Mouse (Mus musculus) intestine, embryonic 16.5 days (tissue): ENCODE results near the gene Lrch2. TPM values are rescaled to one million over a fixed set of nuclear protein-coding genes. Genes with fewer than 3 reads are reported as not detected.
"Not testable (repeated sequence)": the region's sequence is repeated elsewhere in the genome, so short reads cannot be mapped to it uniquely, and the experiment has no call there.

Source experiments
- ATAC-seq: fragments of 200-750 bp; cut with Nextera tagmentation; 2 replicates; pipeline ENCODE4 v1.8.0; 2017; ENCODE audit warnings: moderate TSS enrichment, moderate library complexity
- H3K27ac ChIP-seq: fragments of 300-500 bp; sonication (generic); 2 replicates; pipeline ENCODE4 v1.5.1; 2014; ENCODE audit warnings: mild to moderate bottlenecking, low read length
- H3K27me3 ChIP-seq: fragments of 300-500 bp; sonication (generic); replicated peaks from 2 replicates; pipeline ENCODE4 v1.6.1; 2014; ENCODE audit warnings: low read length, control low read depth, mixed read lengths; ENCODE audit not compliant: control insufficient read depth, insufficient read depth
- H3K36me3 ChIP-seq: fragments of 300-500 bp; sonication (generic); 2 replicates; pipeline ENCODE4 v1.6.1; 2014; ENCODE audit warnings: low read length, control low read depth; ENCODE audit not compliant: control insufficient read depth, insufficient read depth
- H3K4me1 ChIP-seq: fragments of 300-500 bp; sonication (generic); 2 replicates; pipeline ENCODE4 v1.6.1; 2014; ENCODE audit warnings: low read length, control low read depth, mixed read lengths; ENCODE audit not compliant: control insufficient read depth, insufficient read depth
- H3K4me2 ChIP-seq: fragments of 300-500 bp; sonication (generic); 2 replicates; pipeline ENCODE4 v1.6.1; 2014; ENCODE audit warnings: low read depth, low read length, control low read depth
- H3K4me3 ChIP-seq: fragments of 300-500 bp; sonication (generic); 2 replicates; pipeline ENCODE4 v1.5.1; 2014; ENCODE audit warnings: mild to moderate bottlenecking, low read length
- H3K9ac ChIP-seq: fragments of 300-500 bp; sonication (generic); 2 replicates; pipeline ENCODE4 v1.6.1; 2014; ENCODE audit warnings: low read depth, low read length
- H3K9me3 ChIP-seq: fragments of 300-500 bp; sonication (generic); 2 replicates; pipeline ENCODE4 v1.6.1; 2016; ENCODE audit warnings: low read length, control low read depth; ENCODE audit not compliant: control insufficient read depth
- WGBS: fragments of 180-500 bp; shearing (Covaris S2); extraction: QIAGEN DNeasy Blood & Tissue Kit; methylation state at CpG from one replicate; pipeline ENCODE4 v1.1.7; 2014; 5-methylcytosine and 5-hydroxymethylcytosine counted together
- polyA plus RNA-seq: library from polyadenylated mRNA; unstranded; fragments of >200 nt; fragmentation: Nextera tagmentation; extraction: Ambion mirVana; gene quantifications from 2 replicates; pipeline ENCODE4 v1.2.1, GENCODE M21; 2015

Gene Lrch2
- polyA plus RNA-seq, result 2.3 and 2.7 TPM in 2 replicates

GRCm38 (mm10) chrX:147553421-147554201 lies at the start of gene Lrch2:
Lrch2 (minus strand) TSS chrX:147554081.
- H3K36me3 ChIP-seq, result no peaks in the 10 kb centered on the region
- WGBS, result 12% methylated on average over 42 of the region's 50 CpGs
- no peaks in the 10 kb centered on the region for H3K27me3 ChIP-seq
- peak within 1 kb of the TSS; percentile 69 for H3K9ac ChIP-seq
- no peaks in the 10 kb centered on the region for H3K4me1 ChIP-seq
- peak within 1 kb of the TSS; percentile 52 for H3K4me2 ChIP-seq
- peak within 1 kb of the TSS; percentile 37 for H3K27ac ChIP-seq
- H3K4me3 ChIP-seq, result peak within 1 kb of the TSS; percentile 55
- peak; percentile 83 for ATAC-seq
- no peaks in the 10 kb centered on the region for H3K9me3 ChIP-seq

- H3K4me1 ChIP-seq, result no peaks in the 10 kb centered on the region
- no peak overlapping the region for H3K4me2 ChIP-seq
- H3K27me3 ChIP-seq, result no peaks in the 10 kb centered on the region
- no peak overlapping the region for H3K9ac ChIP-seq
- H3K9me3 ChIP-seq, result no peaks in the 10 kb centered on the region
- no peak for ATAC-seq
- H3K36me3 ChIP-seq, result no peaks in the 10 kb centered on the region
- WGBS, result 62% methylated on average over 11 of the region's 11 CpGs
- no peak overlapping the region for H3K27ac ChIP-seq
- H3K4me3 ChIP-seq, result no peak overlapping the region
These were observed 12.7 kb downstream of the Lrch2 start for GRCm38 (mm10) chrX:147540934-147541870.

DNA sequence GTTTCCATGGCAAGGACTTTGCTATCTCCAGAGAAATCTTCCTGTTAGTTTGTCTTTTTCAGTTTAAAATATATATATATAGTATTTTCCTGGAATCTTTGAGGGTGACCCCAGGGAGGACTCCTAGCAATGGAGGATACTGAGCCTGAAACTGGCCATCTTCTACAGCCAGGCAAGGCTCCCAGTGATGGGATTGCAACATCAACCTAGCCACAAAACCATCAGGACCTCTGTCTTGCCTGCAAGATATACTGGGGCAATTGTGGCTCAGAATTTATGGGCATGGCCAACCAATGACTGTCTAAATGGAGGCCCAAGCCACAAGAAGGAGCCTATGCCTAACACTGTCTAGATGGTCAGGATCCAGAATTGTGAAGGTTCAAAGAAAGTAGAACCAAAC lies 15.5 kb downstream of the Lrch2 start:
- Histone ChIP-seq H3K9me3 (no peaks in the 10 kb centered on the region), H3K9ac (no peak overlapping the region), H3K4me3 (no peak overlapping the region), H3K27me3 (no peaks in the 10 kb centered on the region), H3K27ac (no peak overlapping the region), H3K4me1 (no peaks in the 10 kb centered on the region), H3K4me2 (no peak overlapping the region), H3K36me3 (no peaks in the 10 kb centered on the region)
- ATAC-seq, result no peak

- not testable (repeated sequence) for H3K4me1 ChIP-seq, ATAC-seq, H3K4me2 ChIP-seq, H3K27ac ChIP-seq, H3K4me3 ChIP-seq, H3K27me3 ChIP-seq, H3K36me3 ChIP-seq, H3K9me3 ChIP-seq, H3K9ac ChIP-seq
- 85% methylated on average over 3 of the region's 3 CpGs for WGBS
These were observed 16.8 kb downstream of the Lrch2 start for GRCm38 (mm10) chrX:147537117-147537516.

DNA sequence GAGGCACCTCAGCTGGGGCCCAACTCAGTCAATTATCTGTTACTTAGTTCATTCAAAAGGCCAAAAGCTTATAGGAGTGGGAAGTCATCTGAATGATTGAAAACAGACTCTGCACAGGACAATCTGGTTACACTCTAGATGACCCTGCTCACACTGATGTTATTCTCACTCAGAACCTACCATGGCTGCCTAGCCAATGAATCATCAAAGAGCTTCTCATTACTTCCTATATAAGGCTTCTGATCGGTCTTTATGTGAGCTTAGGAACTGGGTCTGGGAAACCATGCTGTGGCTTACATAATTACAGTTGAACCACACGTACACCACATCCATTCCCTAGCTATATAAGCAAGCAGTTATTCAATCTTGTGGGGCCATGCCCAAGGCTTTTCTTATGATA lies 18.3 kb downstream of the Lrch2 start:
- Histone ChIP-seq H3K36me3 (no peaks in the 10 kb centered on the region), H3K27me3 (no peaks in the 10 kb centered on the region), H3K9ac (no peak overlapping the region), H3K27ac (no peak overlapping the region), H3K9me3 (no peaks in the 10 kb centered on the region), H3K4me2 (no peak overlapping the region), H3K4me1 (no peaks in the 10 kb centered on the region), H3K4me3 (no peak overlapping the region)
- no peak for ATAC-seq
- WGBS, result 77% methylated on average over 2 of the region's 2 CpGs

DNA sequence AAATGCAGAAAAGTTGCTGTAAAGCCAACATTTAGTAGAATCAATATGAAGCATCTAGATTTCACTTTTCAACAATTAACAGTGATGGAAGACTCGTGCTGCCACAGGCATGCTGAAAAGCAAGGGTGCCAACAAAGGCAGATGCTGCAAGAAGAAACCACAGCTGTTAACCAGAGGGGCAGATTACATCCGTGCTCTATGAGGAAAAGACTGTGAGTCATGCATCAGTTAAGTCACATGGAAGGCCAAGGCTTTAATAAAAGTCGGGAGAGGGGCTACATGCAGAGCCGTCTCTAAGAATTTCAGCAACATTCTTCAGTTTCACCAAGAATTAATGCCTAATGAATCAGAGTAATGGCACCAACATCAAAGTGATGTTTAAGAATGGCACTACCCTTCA lies 22.2 kb downstream of the Lrch2 start:
- Histone ChIP-seq H3K27me3 (no peaks in the 10 kb centered on the region), H3K4me3 (no peak overlapping the region), H3K9ac (no peak overlapping the region), H3K36me3 (no peaks in the 10 kb centered on the region), H3K4me1 (no peaks in the 10 kb centered on the region), H3K27ac (no peak overlapping the region), H3K4me2 (no peak overlapping the region), H3K9me3 (no peaks in the 10 kb centered on the region)
- ATAC-seq, result no peak
- WGBS, result 59% methylated on average over 4 of the region's 4 CpGs

- no peak overlapping the region for H3K9ac ChIP-seq
- H3K4me3 ChIP-seq, result no peak overlapping the region
- no peak for ATAC-seq
- no peaks in the 10 kb centered on the region for H3K36me3 ChIP-seq
- H3K9me3 ChIP-seq, result no peaks in the 10 kb centered on the region
- H3K4me2 ChIP-seq, result no peak overlapping the region
- H3K27ac ChIP-seq, result no peak overlapping the region
- WGBS, result 68% methylated on average over 7 of the region's 7 CpGs
- H3K4me1 ChIP-seq, result no peaks in the 10 kb centered on the region
- H3K27me3 ChIP-seq, result no peaks in the 10 kb centered on the region
These were observed 26.2 kb downstream of the Lrch2 start for GRCm38 (mm10) chrX:147527646-147528172.

DNA sequence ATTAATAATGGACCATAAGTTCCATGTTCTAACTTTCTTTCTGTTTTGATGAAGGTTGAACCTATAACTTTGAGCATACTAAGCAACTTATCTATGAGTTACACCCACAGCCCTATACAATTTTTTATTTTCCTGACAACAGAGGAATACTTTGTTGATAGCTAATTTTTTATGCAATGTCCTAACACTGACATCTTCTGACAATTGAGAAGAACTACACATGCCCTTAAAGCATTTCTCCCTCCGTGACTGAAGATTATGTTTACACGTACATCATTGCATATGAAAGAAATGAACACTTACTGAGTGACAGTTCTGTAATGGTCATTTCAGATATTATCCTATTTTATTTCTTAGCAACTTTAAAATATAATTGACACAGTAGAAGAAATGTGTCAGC lies 64.3 kb downstream of the Lrch2 start:
- Histone ChIP-seq H3K4me3 (no peak overlapping the region), H3K36me3 (no peaks in the 10 kb centered on the region), H3K27me3 (no peaks in the 10 kb centered on the region), H3K9me3 (no peaks in the 10 kb centered on the region), H3K27ac (no peak overlapping the region), H3K9ac (no peak overlapping the region), H3K4me1 (no peaks in the 10 kb centered on the region), H3K4me2 (no peak overlapping the region)
- 66% methylated on average over 2 of the region's 2 CpGs for WGBS
- ATAC-seq, result no peak

GRCm38 (mm10) chrX:147453610-147454009 lies 100.3 kb downstream of the Lrch2 start, which contains the start of gene Vmn1r239-ps:
Vmn1r239-ps (minus strand) TSS chrX:147453710.
- not testable (repeated sequence) for H3K9me3 ChIP-seq, H3K9ac ChIP-seq, H3K27me3 ChIP-seq, H3K4me2 ChIP-seq, H3K4me3 ChIP-seq, H3K36me3 ChIP-seq, ATAC-seq, H3K4me1 ChIP-seq, H3K27ac ChIP-seq
- 87% methylated on average over 1 of the region's 1 CpGs for WGBS
